Mouse (Mus musculus): Measurements from ENCODE around the gene Edar. TPM values are rescaled to one million over a fixed set of nuclear protein-coding genes. Genes with fewer than 3 reads are reported as not detected.

The Edar gene
- total RNA-seq, 1 experiment from 2014 or later = 4.2 TPM

DNA sequence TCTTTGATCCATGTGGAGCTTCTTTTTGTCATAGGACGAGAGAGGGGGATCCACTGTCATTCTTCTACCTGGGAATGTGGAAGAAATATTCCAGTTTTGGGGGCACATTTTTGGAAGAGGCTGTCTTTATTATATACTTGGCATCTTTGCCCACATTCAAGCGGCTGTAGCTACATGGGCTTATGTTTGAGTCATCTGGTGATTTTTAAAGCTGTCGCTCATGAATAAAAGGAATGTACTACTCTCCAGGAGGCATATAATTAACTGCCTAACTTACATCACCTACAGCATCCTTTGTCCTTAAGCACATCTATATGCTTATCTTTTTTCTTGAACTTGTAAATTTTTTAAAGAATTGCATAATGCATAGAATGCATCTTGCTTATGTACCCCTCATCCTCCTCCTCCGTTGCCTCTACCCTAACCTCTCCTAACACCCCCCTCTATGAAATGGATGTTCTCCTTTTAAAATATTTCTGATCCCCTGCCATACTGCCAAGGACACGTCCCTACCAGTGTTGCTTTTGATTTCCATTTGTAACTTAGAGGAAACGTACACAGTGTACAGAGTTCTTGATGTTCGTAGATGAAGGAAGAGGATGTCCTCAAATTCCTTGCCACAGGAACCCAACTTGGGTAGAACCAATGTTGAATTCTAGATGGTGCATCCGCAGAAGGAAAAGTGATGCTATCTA is 120.6 kb downstream of the Edar start:
- ATAC-seq (replicated peaks in 1 of 2; ENCODE audit: insufficient read depth in 1 of 2, low FRiP score in 2 of 2, low TSS enrichment in 1 of 2, low read depth in 1 of 2, poor library complexity in 2 of 2, severe bottlenecking in 2 of 2) = no peak

Other genes with a start within 250 kb of the Edar start
- 235 and 238 TPM in 2 replicates for gene Ranbp2, start 228.7 kb downstream of the Edar start, total RNA-seq (2017)
- gene Ccdc138, start 177.7 kb downstream of the Edar start, total RNA-seq (2017) = 9.4 and 12.8 TPM in 2 replicates
- not detected in 2 replicates for gene Gm17542, start 42.6 kb upstream of the Edar start, total RNA-seq (2017)
- gene Sh3rf3, start 137.7 kb upstream of the Edar start, total RNA-seq (2017) = 0.06 and 0.20 TPM in 2 replicates

Measured in hematopoietic stem cell, adult 5-6 weeks (primary cell).